Mouse (Mus musculus) C2C12 (cell line): ENCODE results near the gene Ptpn13. TPM values are rescaled to one million over a fixed set of nuclear protein-coding genes. Genes with fewer than 3 reads are reported as not detected.

Experiments
- H3K27me3 ChIP-seq: one replicate; pipeline ENCODE4 v1.6.1; 2011; ENCODE audit not compliant: control insufficient read depth, insufficient read depth, insufficient read length
- H3K36me3 ChIP-seq: one replicate; pipeline ENCODE4 v1.6.1; 2011; ENCODE audit not compliant: control insufficient read depth, insufficient read depth
- H3K4me3 ChIP-seq: one replicate; pipeline ENCODE4 v1.5.1; 2011; ENCODE audit warnings: mild to moderate bottlenecking, control low read depth; ENCODE audit not compliant: poor library complexity, insufficient read depth, severe bottlenecking
- H3K79me2 ChIP-seq: one replicate; pipeline ENCODE4 v1.6.1; 2011; ENCODE audit not compliant: control insufficient read depth, insufficient read depth
- H3K79me3 ChIP-seq: one replicate; pipeline ENCODE4 v1.6.1; 2011; ENCODE audit warnings: low read depth, control low read depth
- H3ac ChIP-seq: one replicate; pipeline ENCODE3; 2011; ENCODE audit warnings: low read depth; ENCODE audit not compliant: control insufficient read depth, insufficient read length
- CEBPB ChIP-seq: IDR thresholded peaks from one replicate; pipeline ENCODE4 v1.6.1; 2011; ENCODE audit warnings: low read depth, mild to moderate bottlenecking, control low read depth, moderate library complexity
- CTCF ChIP-seq: IDR thresholded peaks from one replicate; pipeline ENCODE4 v1.5.1; 2011; ENCODE audit not compliant: control insufficient read depth, insufficient read depth, insufficient read length
- FOSL1 ChIP-seq: IDR thresholded peaks from one replicate; pipeline ENCODE4 v1.8.0; 2011; ENCODE audit warnings: mild to moderate bottlenecking, low read length; ENCODE audit not compliant: poor library complexity, insufficient read depth, severe bottlenecking
- MAX ChIP-seq: IDR thresholded peaks from one replicate; pipeline ENCODE4 v1.6.1; 2011; ENCODE audit warnings: mild to moderate bottlenecking, control low read depth
- MYOD1 ChIP-seq: IDR thresholded peaks from one replicate; pipeline ENCODE4 v1.6.1; 2011; ENCODE audit warnings: low read depth; ENCODE audit not compliant: control insufficient read depth, insufficient read length
- MYOG ChIP-seq: IDR thresholded peaks from one replicate; pipeline ENCODE4 v1.6.1; 2011; ENCODE audit not compliant: control insufficient read depth, insufficient read length; ENCODE audit errors: extremely low read depth
- USF1 ChIP-seq: IDR thresholded peaks from one replicate; pipeline ENCODE4 v1.6.1; 2011; ENCODE audit warnings: low read depth, mild to moderate bottlenecking, control low read depth, moderate library complexity
- long read RNA-seq, 2 experiments: library from polyadenylated mRNA; unstranded; transcript quantifications; one replicate each; pipeline ENCODE4 v2.0.0; 2019 to 2020
- polyA plus RNA-seq: library from polyadenylated mRNA; unstranded; fragments of >200 nt; fragmentation: generic; extraction: Trizol; gene quantifications from one replicate; pipeline ENCODE4 v1.2.1, GENCODE M21; 2012; ENCODE audit warnings: missing spikeins

Gene Ptpn13
- polyA plus RNA-seq, result 1.8 TPM
- long read RNA-seq, experiment 1, partial matches to known transcripts, result 1 of 1 reads
- long read RNA-seq, experiment 1, other reads (novel, unspliced or antisense), result 0 of 1 reads
- long read RNA-seq, experiment 2, partial matches to known transcripts, result 16 of 26 reads
- long read RNA-seq, experiment 2, other reads (novel, unspliced or antisense), result 8 of 26 reads

DNA sequence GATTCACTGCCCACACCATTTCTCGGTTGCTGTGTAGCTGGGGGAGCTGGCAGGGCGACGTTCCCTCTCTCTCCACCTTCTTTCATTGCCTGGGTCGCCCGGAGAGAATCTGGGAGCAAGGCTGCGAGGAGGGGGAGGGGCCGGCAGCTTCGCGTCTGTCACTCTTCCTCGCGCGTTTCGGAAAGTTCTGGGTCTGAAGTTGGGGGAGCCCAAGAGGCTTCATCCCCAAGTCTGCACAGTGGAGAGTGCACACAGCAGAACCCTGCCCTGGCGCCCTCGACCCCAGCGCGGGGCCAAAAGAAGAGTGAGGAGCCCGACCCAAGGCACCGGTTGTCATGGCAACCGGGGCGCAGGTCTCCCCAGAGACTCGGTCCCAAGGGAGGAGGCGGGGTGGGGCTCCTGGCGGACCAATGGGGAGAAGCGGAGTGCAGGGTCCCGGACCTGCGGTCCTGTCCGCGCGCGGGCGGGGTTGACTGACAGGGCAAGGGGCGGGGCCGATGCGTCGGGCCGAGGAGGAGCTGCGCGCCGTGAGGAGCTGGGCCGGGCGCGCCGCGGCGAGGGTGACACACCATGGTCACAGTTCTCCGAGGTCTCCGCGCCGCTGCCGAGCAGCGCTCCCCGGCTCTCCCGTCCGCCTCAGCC is at the start of gene Ptpn13:
Gene Ptpn13 (plus strand): TSS at position 515 of the 642 bp plus-strand sequence.
- Histone ChIP-seq H3K4me3 (peak within 1 kb of the TSS; percentile 49), H3ac (peak within 1 kb of the TSS; percentile 84), H3K36me3 (no peaks in the 10 kb centered on the region), H3K79me3 (no peaks in the 10 kb centered on the region), H3K79me2 (no peaks in the 10 kb centered on the region), H3K27me3 (no peaks in the 10 kb centered on the region)
- TF ChIP-seq MYOD1 (no peak), MYOG (no peak), FOSL1 (no peak), CTCF (no peak), MAX (peak; percentile 19), USF1 (no peak), CEBPB (no peak)

DNA sequence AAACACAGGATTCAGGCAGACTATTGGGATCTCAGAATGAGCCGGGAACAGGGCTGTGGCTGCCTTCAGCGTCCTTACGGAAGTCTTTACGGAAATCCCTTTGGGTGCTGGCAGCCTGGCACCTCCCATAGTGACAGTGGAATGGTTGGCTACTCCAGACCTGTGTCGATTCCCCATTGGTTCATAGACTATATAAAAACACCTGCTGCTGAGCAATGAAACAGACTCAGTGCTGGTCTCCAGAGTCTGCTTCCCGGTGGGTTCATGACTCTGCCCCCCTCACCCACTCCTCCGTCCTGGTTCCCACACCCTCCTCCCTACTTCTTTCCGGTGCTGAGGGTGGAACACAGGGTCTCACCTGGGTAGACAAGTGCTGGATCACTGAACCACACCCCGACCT is 49.8 kb upstream of the Ptpn13 start:
- H3K27me3 ChIP-seq, result no peaks in the 10 kb centered on the region
- no peaks in the 10 kb centered on the region for H3K79me3 ChIP-seq
- no peaks in the 10 kb centered on the region for H3K36me3 ChIP-seq
- H3ac ChIP-seq, result no peak overlapping the region
- no peak for TF ChIP-seq MAX
- no peak for TF ChIP-seq FOSL1
- no peak for TF ChIP-seq MYOD1
- no peak for TF ChIP-seq CTCF
- no peak for TF ChIP-seq CEBPB
- TF ChIP-seq USF1, result no peak
- no peak for TF ChIP-seq MYOG
- no peak overlapping the region for H3K4me3 ChIP-seq
- no peaks in the 10 kb centered on the region for H3K79me2 ChIP-seq

DNA sequence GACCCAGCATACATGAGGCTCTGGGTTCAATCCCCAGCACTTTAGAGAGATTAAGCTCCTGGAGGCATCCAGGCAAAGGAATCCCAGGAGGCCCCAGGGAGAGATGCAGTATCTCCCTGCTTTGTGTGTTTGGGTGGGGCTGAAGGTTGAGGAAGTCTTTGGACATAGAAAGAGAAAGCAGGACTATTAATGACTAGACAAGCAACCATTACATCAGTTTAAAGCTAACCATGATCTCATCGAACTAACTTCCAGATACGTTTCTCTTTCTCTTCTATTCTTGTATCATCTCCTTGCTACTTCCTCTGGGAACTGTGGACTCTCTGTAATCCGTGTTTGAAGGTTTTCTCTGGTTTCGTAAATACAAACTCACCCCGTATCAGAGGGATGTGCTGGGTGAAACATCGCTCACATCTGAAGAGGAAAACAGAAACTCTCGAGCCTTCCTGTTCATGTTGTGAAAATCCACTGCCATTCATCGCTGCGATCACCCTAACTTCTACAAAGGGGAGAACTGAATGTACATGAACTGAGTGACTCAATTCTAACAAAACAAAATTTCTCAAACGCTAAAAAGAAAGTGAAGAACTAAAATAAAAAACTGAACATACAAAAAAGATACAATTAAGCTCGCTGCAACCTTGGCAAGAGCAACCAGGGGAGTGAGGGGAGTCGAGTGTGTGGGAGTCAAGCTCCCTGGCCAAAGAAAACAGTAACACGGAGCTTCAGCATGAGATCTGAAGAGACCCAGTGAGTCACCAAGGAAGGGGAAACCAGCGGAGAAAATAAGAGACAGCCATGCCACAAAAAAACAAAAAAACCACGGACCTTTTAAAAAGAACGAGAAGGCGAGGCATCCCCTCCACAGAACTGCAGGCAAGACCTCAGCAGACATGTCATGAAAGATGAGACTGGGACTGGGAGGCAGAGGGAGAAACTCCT is 48.4 kb upstream of the Ptpn13 start:
- peak; percentile 13 for TF ChIP-seq MAX
- no peak for TF ChIP-seq MYOG
- no peak for TF ChIP-seq USF1
- Histone ChIP-seq H3K79me3 (no peaks in the 10 kb centered on the region), H3K27me3 (no peaks in the 10 kb centered on the region), H3ac (peak overlapping the region; percentile 18), H3K36me3 (no peaks in the 10 kb centered on the region), H3K79me2 (no peaks in the 10 kb centered on the region), H3K4me3 (peak overlapping the region; percentile 8)

DNA sequence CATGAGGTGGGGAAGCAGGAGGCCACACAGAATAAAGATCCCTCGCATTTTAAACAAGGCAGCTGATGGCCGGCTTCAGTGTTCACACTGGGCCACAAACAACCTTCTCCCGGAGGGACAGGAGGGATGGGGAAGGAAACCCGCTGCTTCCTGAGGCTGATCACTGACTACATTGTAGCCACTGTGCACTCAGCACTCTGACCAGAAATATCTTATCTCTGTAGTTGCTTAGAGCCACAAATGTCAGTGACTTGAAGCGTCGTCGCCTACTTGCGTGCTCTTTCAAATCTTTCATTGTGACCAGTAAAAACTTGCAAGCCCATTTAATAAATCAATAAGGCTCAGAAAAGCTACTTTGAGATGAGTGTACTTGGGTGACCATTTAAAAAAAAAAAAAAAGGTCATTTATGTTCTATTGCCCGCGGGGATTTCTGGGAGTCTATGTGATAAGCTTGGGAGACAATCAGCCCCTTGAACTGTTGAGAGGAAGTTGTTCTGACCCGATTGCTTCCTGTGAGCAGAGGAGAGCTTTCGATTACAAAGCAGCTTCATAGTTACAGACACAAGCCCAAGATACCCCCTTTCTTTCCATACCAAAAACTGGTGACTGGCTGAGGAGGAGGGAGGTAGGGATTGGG is 47.4 kb upstream of the Ptpn13 start:
- H3K79me3 ChIP-seq, result no peaks in the 10 kb centered on the region
- H3K4me3 ChIP-seq, result peak overlapping the region; percentile 8
- no peaks in the 10 kb centered on the region for H3K27me3 ChIP-seq
- no peaks in the 10 kb centered on the region for H3K36me3 ChIP-seq
- TF ChIP-seq MAX (no peak), CTCF (no peak), FOSL1 (no peak), USF1 (no peak), MYOD1 (no peak), CEBPB (no peak), MYOG (no peak)
- H3ac ChIP-seq, result no peak overlapping the region
- no peaks in the 10 kb centered on the region for H3K79me2 ChIP-seq

DNA sequence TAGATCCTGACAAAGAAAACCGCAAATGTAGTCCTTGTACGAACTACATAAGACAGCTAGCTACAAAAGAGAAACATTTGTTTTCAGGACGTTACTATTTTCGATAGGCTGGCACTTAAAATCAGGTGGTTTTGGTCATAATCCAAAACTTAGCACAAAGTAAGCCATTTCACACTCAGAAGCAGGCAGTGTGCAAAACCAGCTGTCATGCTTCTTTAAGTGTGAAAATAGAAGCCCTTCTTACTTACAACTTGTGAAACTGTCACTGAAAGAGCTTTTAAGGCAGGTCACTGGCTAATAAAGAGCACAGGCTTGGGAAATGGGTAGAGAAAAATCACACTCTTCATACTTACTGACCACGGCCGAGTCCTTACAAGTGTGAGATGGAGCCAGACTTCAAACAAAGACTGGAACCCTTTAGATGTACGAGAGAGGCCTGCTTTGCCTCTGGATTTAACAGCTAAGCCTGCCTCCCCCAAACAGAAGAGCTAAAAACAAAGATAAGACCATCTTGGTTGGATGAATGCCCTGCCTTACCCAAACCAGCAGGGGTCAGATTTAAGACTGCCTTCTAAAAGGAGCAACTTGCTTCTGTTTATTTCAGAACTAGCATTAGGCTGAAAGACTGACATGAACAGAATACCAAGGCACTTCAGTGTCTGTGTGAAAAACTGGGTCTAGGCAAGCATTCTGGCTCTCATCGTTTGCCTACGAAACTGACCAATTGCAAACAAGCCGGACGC is 44.0 kb upstream of the Ptpn13 start:
- Histone ChIP-seq H3ac (no peak overlapping the region), H3K4me3 (no peak overlapping the region), H3K79me2 (no peaks in the 10 kb centered on the region), H3K36me3 (no peaks in the 10 kb centered on the region), H3K79me3 (no peaks in the 10 kb centered on the region), H3K27me3 (no peaks in the 10 kb centered on the region)
- TF ChIP-seq MYOD1 (no peak), USF1 (no peak), CTCF (no peak), FOSL1 (no peak), CEBPB (no peak), MYOG (no peak), MAX (no peak)
